Mouse (Mus musculus): ENCODE results near the gene Ankrd40.

Gene Ankrd40

GRCm38 (mm10) chr11:94351094-94351493, 23.3 kb downstream of the Ankrd40 start:
- DNase-seq (ENCODE audit: low spot score): no peak

- DNase-seq (ENCODE audit: low spot score): no peak
Measured at GRCm38 (mm10) chr11:94355521-94356217, 27.9 kb downstream of the Ankrd40 start.

- DNase-seq (ENCODE audit: low spot score): no peak
Measured at GRCm38 (mm10) chr11:94359168-94359567, 31.4 kb downstream of the Ankrd40 start.

- no peak for DNase-seq (ENCODE audit: low spot score)
Measured at GRCm38 (mm10) chr11:94361166-94361870, 33.5 kb downstream of the Ankrd40 start.

- no peak for DNase-seq (ENCODE audit: low spot score)
Measured at GRCm38 (mm10) chr11:94362101-94362500, 34.3 kb downstream of the Ankrd40 start.

- DNase-seq (ENCODE audit: low spot score): no peak
Measured at GRCm38 (mm10) chr11:94363690-94364089, 35.9 kb downstream of the Ankrd40 start.

GRCm38 (mm10) chr11:94365340-94365739, 37.5 kb downstream of the Ankrd40 start:
- DNase-seq (ENCODE audit: low spot score): no peak

- no peak for DNase-seq (ENCODE audit: low spot score)
Measured at GRCm38 (mm10) chr11:94369981-94370380, 42.2 kb downstream of the Ankrd40 start.

- no peak for DNase-seq (ENCODE audit: low spot score)
Measured at GRCm38 (mm10) chr11:94370809-94371208, 43.0 kb downstream of the Ankrd40 start.

GRCm38 (mm10) chr11:94374276-94374948, 46.6 kb downstream of the Ankrd40 start:
- DNase-seq (ENCODE audit: low spot score): peak; percentile 11

- no peak for DNase-seq (ENCODE audit: low spot score)
Measured at GRCm38 (mm10) chr11:94379061-94379460, 51.3 kb downstream of the Ankrd40 start.

- DNase-seq (ENCODE audit: low spot score): peak; percentile 52
Measured at GRCm38 (mm10) chr11:94379736-94380135, 51.9 kb downstream of the Ankrd40 start.

GRCm38 (mm10) chr11:94385977-94386771, 58.4 kb downstream of the Ankrd40 start:
- peak; percentile 53 for DNase-seq (ENCODE audit: low spot score)

- no peak for DNase-seq (ENCODE audit: low spot score)
Measured at GRCm38 (mm10) chr11:94387756-94388155, 60.0 kb downstream of the Ankrd40 start.

GRCm38 (mm10) chr11:94389021-94389420, 61.2 kb downstream of the Ankrd40 start:
- no peak for DNase-seq (ENCODE audit: low spot score)

- no peak for DNase-seq (ENCODE audit: low spot score)
Measured at GRCm38 (mm10) chr11:94389724-94390396, 62.1 kb downstream of the Ankrd40 start.

- no peak for DNase-seq (ENCODE audit: low spot score)
Measured at GRCm38 (mm10) chr11:94390825-94391224, 63.0 kb downstream of the Ankrd40 start.
